23 mouse cellular contexts compared by ENCODE assay signal in the genomic region with DNA sequence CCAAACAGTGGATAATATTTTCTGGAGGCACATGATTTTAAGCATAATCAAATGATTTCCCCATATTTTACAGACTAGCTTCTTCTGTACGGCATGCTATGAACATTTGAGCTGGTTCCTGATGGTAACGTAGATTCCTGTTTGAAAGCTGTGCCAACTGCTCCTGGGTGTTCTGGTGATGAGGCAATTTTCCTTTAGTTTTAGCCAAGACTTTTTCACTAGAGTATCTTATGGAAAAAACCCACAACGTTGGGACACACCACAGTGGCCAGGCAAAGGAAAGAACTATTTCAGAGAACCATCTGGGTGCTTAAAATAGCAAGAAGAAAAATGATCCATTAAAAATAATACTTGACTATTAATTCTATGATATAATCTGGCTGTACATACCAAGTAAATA. TPM values are rescaled to one million over a fixed set of nuclear protein-coding genes. Genes with fewer than 3 reads are reported as not detected.
A peak's percentile ranks its signal among the peaks of the same experiment; 100 is the strongest.
DNase-seq lines count a peak whose midpoint lies in the region; ATAC-seq and TF ChIP-seq lines count a peak whose summit lies in the region.
"Had no signal": no experiment of that assay in that cellular context is flagged by ENCODE, and none has a peak within 500 bp of the region (broad histone marks: within the 10 kb centered on the region; RNA-seq: fewer than 3 reads in every experiment).

No protein-coding gene starts in this region.

- peak; percentile 57 for ATAC-seq in lung, postnatal 0 days
- ATAC-seq: forebrain, embryonic 14.5 days had no signal

- no peak for TF ChIP-seq EP300 in lung, postnatal 0 days (IDR thresholded peaks at IDR 0.05)

- H3K36me3 ChIP-seq in lung, postnatal 0 days (ENCODE audit: insufficient read depth, low read length): no peaks in the 10 kb centered on the region

- TF ChIP-seq POLR2A in cerebellum, adult 2 months (IDR thresholded peaks at IDR 0.05; ENCODE audit: borderline replicate concordance, insufficient read depth, low read length): no peak

- no peaks in the 10 kb centered on the region for H3K9me3 ChIP-seq in lung, postnatal 0 days (ENCODE audit: low read length)
- H3K9me3 ChIP-seq: heart, embryonic 13.5 days; hindbrain, embryonic 13.5 days; midbrain, embryonic 12.5 days; neural tube, embryonic 15.5 days had no signal

- no peak overlapping the region for H3K4me3 ChIP-seq in cerebellum, adult 2 months (replicated peaks; ENCODE audit: insufficient read depth, low read depth, low read length)
- H3K4me3 ChIP-seq in lung, postnatal 0 days (ENCODE audit: low read depth, low read length): no peak overlapping the region
- H3K4me3 ChIP-seq: heart, adult 2 months; heart, embryonic 13.5 days; hindbrain, embryonic 13.5 days; left cerebral cortex, adult 2 months; midbrain, embryonic 12.5 days; neural tube, embryonic 15.5 days had no signal

- H3K4me1 ChIP-seq in cerebellum, adult 2 months (ENCODE audit: control insufficient read depth, insufficient read depth, low read length): peaks cover 12% of the 10 kb centered on the region
- H3K4me1 ChIP-seq in lung, postnatal 0 days (ENCODE audit: insufficient read depth, low read depth, low read length): no peaks in the 10 kb centered on the region
- H3K4me1 ChIP-seq: neural tube, embryonic 15.5 days had no signal

- 12% methylated on average over 3 of the region's 3 CpGs for WGBS in cerebellum, adult 2 months
- 58% methylated on average over 3 of the region's 3 CpGs for WGBS in lung, postnatal 0 days

- DNase-seq in cerebellum, adult 2 months: peak; percentile 35 to 77
- DNase-seq in cerebellum, postnatal 4 days (ENCODE audit: low spot score in 2 of 2): no peak
- DNase-seq in lung, postnatal 0 days (ENCODE audit: low spot score): peak; percentile 69
- DNase-seq in lung, postnatal 25 days (ENCODE audit: low spot score): no peak
- DNase-seq in cerebellum, adult 8-10 months: peak; percentile 27
- DNase-seq in gonadal fat pad, adult 2 months (ENCODE audit: low read depth): peak; percentile 66
- DNase-seq in left cerebral cortex, adult 9 months (ENCODE audit: low spot score in 2 of 2): no peak
- DNase-seq in kidney, adult 9 months: no peak
- DNase-seq: gastrocnemius, postnatal 10 days; heart, adult 2 months; heart, postnatal 14 days; kidney, adult 11 months; kidney, postnatal 4 days; left cerebral cortex, postnatal 4 days; right cerebral cortex, adult 18-20 months; right cerebral cortex, postnatal 4 days had no signal

- H3K27me3 ChIP-seq in cerebellum, adult 2 months (ENCODE audit: control insufficient read depth, insufficient read depth, low read length): no peaks in the 10 kb centered on the region
- no peaks in the 10 kb centered on the region for H3K27me3 ChIP-seq in lung, postnatal 0 days (replicated peaks; ENCODE audit: insufficient read depth, low read length)
- H3K27me3 ChIP-seq: heart, embryonic 13.5 days; neural tube, embryonic 15.5 days had no signal

- H3K4me2 ChIP-seq in lung, postnatal 0 days (replicated peaks; ENCODE audit: low read depth, low read length): no peak overlapping the region
- H3K4me2 ChIP-seq: heart, embryonic 13.5 days; hindbrain, embryonic 13.5 days; midbrain, embryonic 12.5 days; neural tube, embryonic 15.5 days had no signal

- no peak overlapping the region for H3K9ac ChIP-seq in lung, postnatal 0 days (replicated peaks; ENCODE audit: low read depth)
- H3K9ac ChIP-seq: heart, embryonic 13.5 days; hindbrain, embryonic 13.5 days; midbrain, embryonic 12.5 days; neural tube, embryonic 15.5 days had no signal

- H3K27ac ChIP-seq in cerebellum, adult 2 months (ENCODE audit: insufficient read depth, low read length): no peak overlapping the region
- no peak overlapping the region for H3K27ac ChIP-seq in lung, postnatal 0 days (ENCODE audit: low read length)
- H3K27ac ChIP-seq: heart, adult 2 months; heart, embryonic 13.5 days; hindbrain, embryonic 13.5 days; left cerebral cortex, adult 2 months; midbrain, embryonic 12.5 days; neural tube, embryonic 15.5 days; stomach, postnatal 0 days had no signal

- TF ChIP-seq CTCF in cerebellum, adult 2 months (IDR thresholded peaks at IDR 0.05; ENCODE audit: borderline replicate concordance, insufficient read depth, low read depth, low read length): no peak
- TF ChIP-seq CTCF in lung, postnatal 0 days (IDR thresholded peaks at IDR 0.05): no peak

RNA-seq across cellular contexts. Expression of a gene that starts 35.2 kb away (rescaled TPM):
- 18.5 and 20.1 TPM in 2 replicates for polyA plus RNA-seq in cerebellum, adult 2 months (2012; rRNA removed)
- 11.4 and 13.1 TPM in 2 replicates for polyA plus RNA-seq in lung, postnatal 0 days (2015; fragmentation: Nextera tagmentation; extraction: Ambion mirVana)
- 10.8 and 10.9 TPM in 2 replicates for polyA plus RNA-seq in gonadal fat pad, adult 2 months (2012; rRNA removed)

Comparison
In these comparisons a context has a peak if more than half of its experiments do, and no peak if none do; other contexts are left out.
1. DNase-seq: peak in cerebellum, adult 2 months (2 of 2), lung, postnatal 0 days (single experiment), cerebellum, adult 8-10 months (single experiment) and gonadal fat pad, adult 2 months (single experiment); none in cerebellum, postnatal 4 days (0 of 2), lung, postnatal 25 days (single experiment), left cerebral cortex, adult 9 months (0 of 2) and kidney, adult 9 months (single experiment).